8 mouse cellular contexts compared by ENCODE assay signal in genomic region chr10:70598081-70598515, GRCm38 (mm10). TPM values are rescaled to one million over a fixed set of nuclear protein-coding genes. Genes with fewer than 3 reads are reported as not detected.
DNase-seq lines count a peak whose midpoint lies in the region; ATAC-seq and TF ChIP-seq lines count a peak whose summit lies in the region.

No protein-coding gene starts in this region.

- no peaks in the 10 kb centered on the region for H3K36me3 ChIP-seq in ES-E14 (ENCODE audit: control insufficient read depth, insufficient read depth, low read length, poor library complexity, severe bottlenecking)
- no peaks in the 10 kb centered on the region for H3K36me3 ChIP-seq in intestine, embryonic 14.5 days (ENCODE audit: control insufficient read depth, insufficient read depth, low read length)
- H3K36me3 ChIP-seq in lung, postnatal 0 days (ENCODE audit: insufficient read depth, low read length), result no peaks in the 10 kb centered on the region
- H3K36me3 ChIP-seq in stomach, postnatal 0 days (ENCODE audit: control insufficient read depth, insufficient read depth, low read length), result no peaks in the 10 kb centered on the region

- TF ChIP-seq CTCF in lung, postnatal 0 days (IDR thresholded peaks at IDR 0.05), result no peak
- TF ChIP-seq CTCF in stomach, postnatal 0 days (IDR thresholded peaks at IDR 0.05; ENCODE audit: low read depth), result no peak

- H3K27ac ChIP-seq in ES-E14 (ENCODE audit: insufficient read depth, low read depth, low read length, poor library complexity, severe bottlenecking), result no peak overlapping the region
- H3K27ac ChIP-seq in intestine, embryonic 14.5 days (ENCODE audit: low read depth), result no peak overlapping the region
- no peak overlapping the region for H3K27ac ChIP-seq in lung, postnatal 0 days (ENCODE audit: low read length)
- H3K27ac ChIP-seq in stomach, postnatal 0 days (replicated peaks), result no peak overlapping the region

- intact Hi-C loops in gastrocnemius, postnatal 14 days (cut with DNase I; ENCODE audit: low total_unique reads), result no loop called here

- peaks cover 17% of the 10 kb centered on the region for H3K27me3 ChIP-seq in intestine, embryonic 14.5 days (replicated peaks; ENCODE audit: control insufficient read depth, insufficient read depth, low read length)
- peaks cover 17% of the 10 kb centered on the region for H3K27me3 ChIP-seq in lung, postnatal 0 days (replicated peaks; ENCODE audit: insufficient read depth, low read length)
- peaks cover 7% of the 10 kb centered on the region; the same call in 1 of the 2 replicates for H3K27me3 ChIP-seq in stomach, postnatal 0 days (ENCODE audit: control insufficient read depth, insufficient read depth, low read length)

- in situ Hi-C loops in ES-E14 (cut with MboI; ENCODE audit: low sequenced_read_pairs in 2 of 2, unreplicated experiment in 2 of 2), result no loop called here

- TF ChIP-seq EP300 in lung, postnatal 0 days (IDR thresholded peaks at IDR 0.05), result no peak
- TF ChIP-seq EP300 in stomach, postnatal 0 days (optimal IDR thresholded peaks at IDR 0.05), result no peak

- DNase-seq in gastrocnemius, postnatal 14 days, result peak; percentile 5
- DNase-seq in gastrocnemius, adult 8-10 months (ENCODE audit: low spot score in 2 of 2), result no peak
- DNase-seq in ES-E14 (ENCODE audit: low read depth, low spot score), result peak; percentile 62
- DNase-seq in fibroblast of lung, adult 2 months (ENCODE audit: low read depth), result peak; percentile 8
- DNase-seq in intestine, embryonic 14.5 days (ENCODE audit: low spot score), result peak; percentile 90
- peak; percentile 53 for DNase-seq in lung, postnatal 0 days (ENCODE audit: low spot score)
- DNase-seq in stomach, postnatal 0 days (ENCODE audit: low spot score), result no peak
- DNase-seq in adrenal gland, adult 8-10 months, result no peak

- no peaks in the 10 kb centered on the region for H3K9me3 ChIP-seq in ES-E14 (ENCODE audit: control insufficient read depth, insufficient read depth, low read depth, low read length)
- no peaks in the 10 kb centered on the region for H3K9me3 ChIP-seq in intestine, embryonic 14.5 days (ENCODE audit: control insufficient read depth, low read length)
- H3K9me3 ChIP-seq in lung, postnatal 0 days (ENCODE audit: low read length), result no peaks in the 10 kb centered on the region
- no peaks in the 10 kb centered on the region for H3K9me3 ChIP-seq in stomach, postnatal 0 days (ENCODE audit: control insufficient read depth, low read length)

- peak overlapping the region; percentile 77 to 95 for H3K4me3 ChIP-seq in ES-E14 (ENCODE audit: insufficient read depth in 1 of 2, low read depth in 1 of 2, low read length in 2 of 2, poor library complexity in 1 of 2, severe bottlenecking in 1 of 2)
- peak overlapping the region; percentile 56; the same call in 1 of the 2 replicates for H3K4me3 ChIP-seq in intestine, embryonic 14.5 days (ENCODE audit: low read depth, low read length)
- H3K4me3 ChIP-seq in lung, postnatal 0 days (ENCODE audit: low read depth, low read length), result no peak overlapping the region
- peak overlapping the region; percentile 60; the same call in 1 of the 2 replicates for H3K4me3 ChIP-seq in stomach, postnatal 0 days (ENCODE audit: low read depth, low read length)

- no peak for ATAC-seq in intestine, embryonic 14.5 days (replicated peaks; ENCODE audit: low FRiP score, low TSS enrichment, low read depth)
- 0 out of 2 replicates have a peak, but pooled peaks have one; percentile 27 for ATAC-seq in lung, postnatal 0 days
- ATAC-seq in stomach, postnatal 0 days (ENCODE audit: low FRiP score, low TSS enrichment), result no peak

- WGBS in intestine, embryonic 14.5 days, result 20% methylated on average over 10 of the region's 10 CpGs
- 21% methylated on average over 10 of the region's 10 CpGs for WGBS in lung, postnatal 0 days
- 18% methylated on average over 10 of the region's 10 CpGs for WGBS in stomach, postnatal 0 days

- H3K9ac ChIP-seq in ES-E14 (ENCODE audit: insufficient read depth, low read depth, low read length, poor library complexity, severe bottlenecking), result no peak overlapping the region
- no peak overlapping the region for H3K9ac ChIP-seq in intestine, embryonic 14.5 days (ENCODE audit: low read length)
- H3K9ac ChIP-seq in lung, postnatal 0 days (replicated peaks; ENCODE audit: low read depth), result no peak overlapping the region
- H3K9ac ChIP-seq in stomach, postnatal 0 days (ENCODE audit: low read length), result no peak overlapping the region

- peaks cover 0 to 2% of the 10 kb centered on the region in 2 experiments; a peak in 1 of 4 replicates for H3K4me1 ChIP-seq in ES-E14 (ENCODE audit: control insufficient read depth in 2 of 2, insufficient read depth in 2 of 2, low read length in 2 of 2, poor library complexity in 1 of 2)
- no peaks in the 10 kb centered on the region for H3K4me1 ChIP-seq in intestine, embryonic 14.5 days (replicated peaks; ENCODE audit: control insufficient read depth, insufficient read depth, low read length)
- no peaks in the 10 kb centered on the region for H3K4me1 ChIP-seq in lung, postnatal 0 days (ENCODE audit: insufficient read depth, low read depth, low read length)
- no peaks in the 10 kb centered on the region for H3K4me1 ChIP-seq in stomach, postnatal 0 days (replicated peaks; ENCODE audit: control insufficient read depth, insufficient read depth)

- peak overlapping the region; percentile 75 for H3K4me2 ChIP-seq in intestine, embryonic 14.5 days (ENCODE audit: low read length)
- no peak overlapping the region; the same call in 1 of the 2 replicates for H3K4me2 ChIP-seq in lung, postnatal 0 days (replicated peaks; ENCODE audit: low read depth, low read length)
- H3K4me2 ChIP-seq in stomach, postnatal 0 days (replicated peaks; ENCODE audit: low read depth), result peak overlapping the region; percentile 91

TF ChIP-seq in ES-E14, 5 proteins besides CTCF, POLR2A, EP300 and RAD21:
- TF ChIP-seq HCFC1 (IDR thresholded peaks at IDR 0.05; ENCODE audit: borderline replicate concordance, insufficient read depth, low read length) (no peak), CHD2 (IDR thresholded peaks at IDR 0.05; ENCODE audit: low read depth, low read length) (no peak), ZC3H11A (IDR thresholded peaks at IDR 0.05; ENCODE audit: borderline replicate concordance, low read depth, low read length) (no peak), ZNF384 (IDR thresholded peaks at IDR 0.05; ENCODE audit: low read depth, low read length) (no peak), MAFK (IDR thresholded peaks at IDR 0.05; ENCODE audit: insufficient read depth, low read depth, low read length) (no peak)

RNA-seq across cellular contexts. Expression of gene Phyhipl, which starts 57.7 kb away (rescaled TPM):
- under 1 TPM; 0.10 to 0.27 TPM for total RNA-seq in gastrocnemius, postnatal 14 days (2021)
- not detected for total RNA-seq in gastrocnemius, adult 8-10 months (2022)
- total RNA-seq in ES-E14 (2012; rRNA removed), result 1.5 and 3.0 TPM in 2 replicates
- polyA plus RNA-seq in intestine, embryonic 14.5 days (2014; fragmentation: Nextera tagmentation; extraction: Ambion mirVana), result 4.8 and 6.0 TPM in 2 replicates
- polyA plus RNA-seq in lung, postnatal 0 days (2015; fragmentation: Nextera tagmentation; extraction: Ambion mirVana), result 0.49 and 0.75 TPM in 2 replicates
- polyA plus RNA-seq in stomach, postnatal 0 days (2015; fragmentation: Nextera tagmentation; extraction: Ambion mirVana), result 3.5 and 4.2 TPM in 2 replicates
- total RNA-seq in adrenal gland, adult 8-10 months (2022), result 1 to 10 TPM; 3.8 to 6.8 (median 5.8) TPM

Comparison
In these comparisons a context has a peak if more than half of its experiments do, and no peak if none do; other contexts are left out.
1. DNase-seq: peak in gastrocnemius, postnatal 14 days (single experiment), ES-E14 (single experiment), fibroblast of lung, adult 2 months (single experiment), intestine, embryonic 14.5 days (single experiment) and lung, postnatal 0 days (single experiment); none in gastrocnemius, adult 8-10 months (0 of 2), stomach, postnatal 0 days (single experiment) and adrenal gland, adult 8-10 months (single experiment).